Mouse (Mus musculus) common myeloid progenitor, adult 5-6 weeks (primary cell): ENCODE measurements around the gene Me1. TPM values are rescaled to one million over a fixed set of nuclear protein-coding genes. Genes with fewer than 3 reads are reported as not detected.

Source experiments
- ATAC-seq: replicated peaks from 2 replicates; pipeline ENCODE4 v1.8.0; 2016; ENCODE audit warnings: low read depth, mild to moderate bottlenecking, moderate TSS enrichment, inconsistent platforms; ENCODE audit not compliant: poor library complexity, severe bottlenecking
- total RNA-seq: library from RNA; stranded (forward); fragments of 200-1000, 187-1606 nt; gene quantifications from 2 replicates; pipeline ENCODE4 v1.2.3, GENCODE M21; 2017

Me1 gene
- total RNA-seq: 0.14 TPM in 1 of 2 replicates, not detected in the other

DNA sequence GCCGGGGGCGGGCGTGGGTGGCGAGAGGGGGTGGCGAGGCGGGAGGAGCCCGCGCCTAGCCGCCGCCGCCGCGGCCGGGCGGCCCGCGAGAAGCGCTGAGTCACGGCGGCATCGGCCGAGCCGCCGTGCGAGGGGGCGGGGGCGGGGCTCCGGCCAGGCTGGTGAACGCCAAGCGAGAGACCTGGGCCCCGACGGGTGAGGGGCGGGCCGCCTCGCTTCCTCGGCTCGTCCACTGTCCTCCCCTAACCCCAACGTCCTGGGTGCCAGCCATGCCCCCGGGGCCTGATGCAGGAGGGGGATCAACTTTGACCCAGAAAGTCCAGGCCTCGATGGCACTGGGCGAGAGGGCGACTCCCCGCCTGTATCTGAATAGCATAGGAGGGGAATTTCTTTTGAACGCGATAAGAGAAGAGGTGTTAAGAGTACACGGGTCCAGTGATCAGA lies at the start of gene Me1:
Gene Me1, minus strand, starts transcription at position 136 of the 444 bp plus-strand sequence.
- peak; percentile 80 for ATAC-seq

DNA sequence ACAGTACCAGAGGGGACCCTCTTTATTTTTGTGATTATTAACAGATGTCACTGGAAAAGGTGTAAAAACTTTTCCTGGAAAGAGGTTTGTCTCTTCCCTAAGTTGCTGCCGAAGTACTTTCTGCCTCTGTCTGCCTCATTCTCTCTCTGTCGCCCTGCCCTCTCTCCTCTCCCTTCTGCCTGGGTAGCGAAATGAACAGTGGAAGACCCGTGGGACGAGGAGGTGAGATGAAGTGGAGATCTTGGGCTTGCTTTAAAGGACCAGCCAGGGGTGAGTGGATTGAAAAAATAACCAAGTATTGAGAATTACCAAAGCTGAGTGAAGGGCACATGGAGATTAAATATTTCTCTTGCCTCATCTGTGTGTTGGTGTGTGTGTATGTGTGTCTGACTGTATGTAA lies 48.3 kb upstream of the Me1 start:
- ATAC-seq: no peak

DNA sequence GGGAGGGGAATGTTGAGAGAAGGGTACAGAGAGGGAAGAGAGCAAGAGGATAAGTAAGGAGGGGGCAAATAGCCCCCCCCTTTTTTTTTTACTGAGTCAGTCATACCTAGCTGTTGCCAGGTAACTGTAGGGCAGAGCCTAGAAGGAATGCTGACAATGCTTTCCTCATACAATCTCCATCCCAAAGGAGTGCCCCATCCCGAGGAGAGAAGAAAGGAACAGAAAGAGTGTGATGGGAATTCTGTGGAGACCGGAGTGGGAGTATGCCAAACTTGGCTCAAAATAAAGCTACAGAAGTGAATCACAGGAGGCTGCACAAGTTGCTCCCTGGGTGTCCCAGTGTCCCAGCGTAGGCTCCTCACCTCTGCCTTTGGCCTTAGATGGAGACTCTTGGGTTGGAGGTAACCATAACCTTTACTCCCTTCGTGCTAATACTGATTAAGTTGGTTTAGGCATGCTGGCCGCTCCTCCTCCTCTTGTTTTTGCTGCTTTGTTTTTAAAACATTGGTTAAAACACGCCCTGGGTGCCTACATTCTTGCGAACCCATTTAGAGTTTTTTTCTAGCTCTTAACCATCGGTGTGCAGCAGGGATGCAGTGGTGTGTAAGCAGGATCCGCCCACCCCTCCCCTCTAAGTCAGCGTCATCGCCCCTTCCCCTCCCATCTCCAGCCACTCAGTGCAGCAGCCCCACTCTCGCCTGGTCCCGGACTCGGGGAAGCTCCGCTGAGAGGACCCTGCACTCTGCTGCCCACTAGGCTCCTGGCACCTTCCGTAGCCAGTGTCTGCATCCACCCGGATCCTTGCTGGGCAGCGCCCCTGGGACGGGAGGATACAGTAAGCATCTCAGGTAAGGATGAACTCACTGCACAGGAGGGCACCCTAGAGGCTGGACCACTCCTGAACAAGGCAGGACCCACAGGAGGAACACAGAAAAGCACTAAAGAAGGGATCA lies 47.5 kb upstream of the Me1 start, which contains the start of gene Prss35:
Gene Prss35, plus strand, starts transcription at position 691 of the 953 bp plus-strand sequence.
- peak; percentile 34; the same call in 1 of the 2 replicates for ATAC-seq

DNA sequence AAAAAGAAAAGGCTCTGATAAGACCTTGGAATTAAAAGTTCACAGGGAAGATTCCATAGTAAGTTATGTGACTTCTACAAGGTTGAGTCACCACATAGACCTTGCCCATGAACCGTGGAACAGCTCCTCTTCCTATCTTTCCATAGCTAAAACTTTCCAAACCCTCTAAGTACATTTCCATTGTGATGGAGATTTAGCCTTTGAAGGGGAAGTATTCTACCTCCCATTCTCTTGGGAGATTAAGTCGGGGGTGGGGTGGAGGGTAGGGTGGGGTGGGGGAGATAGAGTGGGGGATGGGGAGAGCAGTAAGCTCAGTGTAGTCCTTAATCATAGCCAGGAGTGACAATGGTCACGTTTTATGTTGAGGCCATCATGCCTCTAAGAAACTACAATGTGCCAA lies 44.2 kb upstream of the Me1 start:
- no peak for ATAC-seq

DNA sequence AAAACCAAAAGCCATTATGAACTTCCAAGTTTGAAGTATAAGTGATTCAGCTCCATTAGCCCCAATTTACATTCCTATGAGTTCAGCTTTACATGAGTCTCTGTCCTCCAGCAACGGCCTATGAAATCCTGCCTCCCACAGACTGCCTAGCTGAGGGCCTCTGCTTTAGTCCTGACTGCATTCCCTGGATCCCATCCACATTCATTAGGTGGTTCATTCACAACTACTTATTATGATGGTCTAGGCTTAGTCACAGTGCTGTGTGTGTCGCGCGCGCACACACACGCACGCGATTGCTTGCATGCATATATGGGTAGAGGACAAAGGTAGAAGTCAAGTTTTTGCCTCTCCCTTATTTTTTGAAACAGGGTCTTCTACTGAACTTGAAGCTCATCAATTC lies 43.0 kb upstream of the Me1 start:
- ATAC-seq: no peak

DNA sequence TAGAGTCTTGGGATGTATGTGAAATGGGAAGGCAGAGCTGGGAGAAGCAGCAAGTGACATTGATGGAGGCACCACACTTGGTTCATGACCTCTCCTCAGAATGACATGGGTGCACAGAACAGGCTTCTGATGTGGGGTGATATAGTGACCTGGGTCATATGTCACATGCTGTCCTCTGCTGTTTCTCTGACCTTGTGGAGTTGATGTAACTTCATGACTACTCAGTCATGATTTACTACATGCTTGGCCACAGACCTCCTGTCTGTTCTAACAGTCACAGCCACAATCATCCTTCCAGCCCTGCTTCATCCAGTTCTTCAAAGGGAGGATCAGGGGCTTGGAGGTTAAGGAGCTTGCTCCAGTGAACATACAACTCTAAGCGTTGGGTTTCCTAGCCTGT lies 42.3 kb upstream of the Me1 start:
- ATAC-seq: no peak

DNA sequence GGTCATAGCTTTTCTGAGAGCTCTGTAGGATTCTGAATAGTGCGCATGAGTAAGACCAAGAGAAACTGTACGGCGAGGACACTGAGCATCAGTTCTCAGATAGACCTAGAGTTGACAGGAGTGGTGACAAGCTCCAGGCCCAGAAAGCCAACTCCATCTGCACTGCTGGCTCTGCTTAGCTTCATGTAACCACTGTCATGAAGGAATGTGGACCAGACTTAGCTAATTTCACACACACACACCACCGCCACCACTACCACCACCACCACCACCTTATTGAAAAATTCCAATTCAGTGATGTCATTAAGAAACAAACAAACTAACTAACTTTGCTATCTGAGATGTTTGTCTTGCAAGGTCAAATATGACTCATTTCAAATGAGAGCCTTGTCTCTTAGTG lies 41.2 kb upstream of the Me1 start:
- ATAC-seq: no peak

DNA sequence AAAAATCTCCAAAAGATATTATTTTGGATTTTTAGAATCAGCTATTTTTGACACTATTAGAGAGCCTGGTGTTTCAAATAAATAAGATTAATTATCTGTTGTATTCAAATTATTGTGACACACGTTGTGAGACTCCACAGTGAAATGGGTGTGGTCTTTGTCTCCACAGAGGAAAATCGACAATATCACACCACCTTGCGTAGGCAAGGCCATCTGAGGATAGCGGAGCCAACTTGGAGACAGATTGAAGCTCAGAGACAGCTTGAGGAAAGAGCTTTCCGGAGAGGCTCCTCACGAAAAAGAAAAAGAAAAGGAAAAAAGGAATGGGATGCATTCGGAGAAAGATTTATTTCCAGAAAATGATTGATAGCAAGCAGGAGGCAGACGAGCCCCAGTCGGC lies 39.0 kb upstream of the Me1 start:
- ATAC-seq: no peak

DNA sequence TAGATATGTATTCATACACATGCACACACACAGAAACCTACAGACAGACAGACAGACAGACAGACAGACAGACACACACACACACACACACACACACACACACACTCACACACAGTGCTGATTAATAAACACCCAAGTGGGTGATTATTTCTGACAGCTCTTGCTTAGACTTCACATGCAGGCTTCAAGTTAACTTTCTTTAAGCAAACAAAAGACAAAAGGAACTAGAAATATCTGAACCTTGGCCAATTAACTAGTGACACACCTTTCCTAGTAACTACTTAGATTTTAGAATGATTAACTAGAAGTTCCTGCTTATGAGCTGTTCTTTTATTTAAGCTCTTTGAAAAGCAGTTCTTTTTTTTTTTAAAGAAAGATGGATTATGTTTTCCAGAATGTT lies 38.6 kb upstream of the Me1 start:
- no peak for ATAC-seq

DNA sequence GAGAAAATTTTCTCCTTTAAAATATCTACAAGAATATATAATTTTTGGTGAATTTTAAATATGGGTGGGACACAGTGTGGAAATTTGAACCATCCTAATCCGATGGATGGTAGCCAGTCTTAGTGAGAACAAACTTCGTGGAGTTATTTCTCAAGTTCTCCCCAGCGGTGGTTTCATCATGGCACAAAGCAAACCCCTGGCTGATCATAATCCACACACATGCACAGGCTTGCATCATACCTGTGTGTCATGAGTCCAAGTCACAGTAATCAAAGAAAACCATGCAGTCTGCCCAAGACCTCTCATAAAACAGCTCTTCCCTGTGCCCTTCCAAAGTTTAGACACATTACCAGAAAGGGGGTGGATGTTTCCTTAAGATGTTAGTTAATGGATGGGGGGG lies 34.1 kb upstream of the Me1 start:
- ATAC-seq: no peak

DNA sequence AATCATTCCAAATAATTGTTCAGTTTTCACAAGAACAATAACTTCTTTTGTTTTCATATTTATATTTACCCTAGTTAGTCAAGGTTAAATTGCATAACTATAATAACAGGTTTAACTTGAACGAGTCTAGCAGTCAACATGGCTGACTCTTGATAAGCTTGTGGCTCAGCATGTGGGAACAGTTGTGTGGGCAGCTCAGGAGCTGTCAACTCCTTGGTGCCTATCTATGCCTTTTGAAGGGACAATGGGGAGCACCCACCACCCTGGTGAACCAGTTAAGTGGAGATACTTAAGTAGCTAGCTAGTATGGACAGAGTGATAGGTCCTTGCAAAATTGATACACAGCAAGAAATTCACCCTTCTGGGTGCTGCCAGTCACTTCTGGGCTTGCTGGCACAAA lies 33.3 kb upstream of the Me1 start:
- ATAC-seq: no peak

DNA sequence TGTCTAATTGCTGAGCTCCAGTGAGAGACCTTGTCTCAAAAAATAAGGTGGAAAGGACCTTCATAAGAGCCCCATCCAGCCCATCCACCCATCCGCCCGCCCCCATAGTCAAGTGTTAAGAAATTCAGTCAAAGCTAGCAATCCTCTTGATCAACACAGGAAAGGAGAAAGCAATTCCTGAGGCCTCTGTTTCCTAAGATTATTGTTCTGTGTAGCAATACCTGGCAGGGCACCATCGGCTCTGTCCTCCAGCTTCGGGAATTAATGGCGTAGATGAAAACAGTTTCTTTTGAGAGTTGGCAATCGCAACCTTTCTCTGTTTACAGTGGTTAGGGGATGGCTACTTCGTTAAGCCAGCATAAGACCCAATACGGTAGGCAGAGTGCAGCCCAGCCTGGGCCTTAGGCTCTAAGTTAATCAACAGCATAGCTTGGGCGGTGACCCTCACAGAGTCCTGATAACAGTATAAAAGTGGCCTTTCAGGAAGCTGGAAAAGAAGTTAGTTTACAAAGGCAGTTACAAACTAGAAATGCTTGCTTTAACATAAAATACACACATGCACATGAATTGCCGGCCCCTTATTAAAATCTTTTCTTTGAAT lies 32.6 kb upstream of the Me1 start:
- ATAC-seq: no peak

DNA sequence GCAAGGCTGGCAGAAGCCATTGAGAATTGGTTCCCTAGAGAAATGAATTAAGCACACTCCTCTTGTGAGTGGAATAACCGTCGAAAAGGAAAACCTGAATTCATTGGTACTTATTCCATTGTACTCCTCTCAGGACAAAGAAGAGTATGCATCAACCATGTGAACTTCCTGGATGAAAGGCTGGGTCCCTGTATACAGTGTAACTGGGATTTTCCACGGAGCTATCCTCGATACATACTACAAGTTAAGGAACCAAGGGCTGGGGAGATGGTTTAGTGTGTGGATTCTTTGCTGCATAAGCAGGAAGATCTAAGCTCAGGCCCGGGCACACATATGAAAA lies 30.6 kb upstream of the Me1 start:
- no peak for ATAC-seq

DNA sequence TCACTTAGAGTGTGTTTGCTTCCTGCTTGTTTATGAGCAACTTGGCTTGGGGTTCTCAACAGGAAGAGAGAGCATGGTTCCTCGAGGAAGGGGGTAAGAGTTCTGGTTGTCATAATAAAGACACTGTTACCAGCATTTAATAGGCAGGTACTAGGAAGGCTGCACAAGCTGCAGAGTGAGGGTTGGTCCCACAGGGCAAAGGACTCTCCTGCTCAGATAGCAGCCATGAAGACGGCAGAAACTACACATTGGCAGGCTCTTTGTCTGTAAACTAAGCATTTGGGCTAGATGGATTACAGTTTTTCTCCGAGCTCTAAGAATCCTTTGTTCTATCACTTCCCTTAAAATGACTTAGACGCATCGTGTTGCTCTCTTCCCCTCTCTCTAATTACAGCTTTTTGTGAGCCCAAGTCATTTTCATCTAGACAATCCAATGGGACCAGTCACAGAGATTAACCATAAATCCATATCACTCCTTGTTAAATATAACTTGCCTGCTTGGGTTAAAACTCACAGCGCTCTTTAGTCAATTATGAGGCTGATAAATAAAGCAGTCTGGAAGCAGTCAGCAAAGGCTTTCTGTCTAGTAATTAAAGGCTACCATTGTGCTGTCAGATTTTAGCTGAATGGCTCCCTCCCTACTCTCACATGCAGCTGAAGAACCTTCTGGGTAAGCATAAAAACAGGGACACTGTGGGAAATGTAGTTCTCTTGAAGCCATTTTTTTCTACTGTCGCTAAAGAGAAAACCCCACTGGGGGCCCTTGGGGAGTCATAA lies 30.0 kb upstream of the Me1 start:
- ATAC-seq: no peak

DNA sequence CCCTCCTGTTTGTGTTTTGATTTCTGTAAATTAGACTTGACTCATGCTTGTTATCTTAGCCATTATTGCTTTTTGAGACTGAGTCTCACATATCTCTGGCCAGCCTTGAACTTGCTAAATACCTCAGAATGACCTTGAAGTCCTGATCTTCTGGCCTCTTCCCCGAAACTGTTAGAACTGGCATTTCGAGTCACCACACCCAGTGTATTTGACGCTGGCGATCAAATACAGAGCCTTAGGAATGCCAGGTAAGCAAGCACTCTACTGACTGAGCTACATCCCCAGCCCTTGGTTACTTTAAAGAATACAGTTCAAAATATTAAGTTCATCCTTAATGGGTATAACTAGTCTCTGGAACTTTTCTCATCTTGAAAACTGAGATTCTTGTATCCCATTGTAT lies 29.3 kb upstream of the Me1 start:
- ATAC-seq: no peak

DNA sequence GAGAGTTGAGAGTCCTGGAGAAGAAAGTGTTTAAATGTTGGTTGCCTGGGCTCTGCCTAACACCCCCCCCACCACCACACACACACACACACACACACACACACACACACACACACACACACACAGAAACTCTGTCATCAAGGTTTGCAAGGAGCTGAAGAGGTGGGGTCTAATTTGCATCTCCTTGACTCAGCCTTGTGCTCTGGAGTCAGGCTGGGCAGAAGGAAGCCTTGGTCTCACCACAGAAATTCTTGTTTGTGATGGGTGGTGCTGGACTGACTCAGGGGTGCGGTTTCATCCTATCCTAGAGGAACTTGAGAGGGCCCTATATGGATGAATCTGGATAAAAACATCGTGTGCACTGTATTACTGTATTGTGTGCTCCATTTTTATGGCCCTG lies 25.0 kb upstream of the Me1 start:
- no peak for ATAC-seq

DNA sequence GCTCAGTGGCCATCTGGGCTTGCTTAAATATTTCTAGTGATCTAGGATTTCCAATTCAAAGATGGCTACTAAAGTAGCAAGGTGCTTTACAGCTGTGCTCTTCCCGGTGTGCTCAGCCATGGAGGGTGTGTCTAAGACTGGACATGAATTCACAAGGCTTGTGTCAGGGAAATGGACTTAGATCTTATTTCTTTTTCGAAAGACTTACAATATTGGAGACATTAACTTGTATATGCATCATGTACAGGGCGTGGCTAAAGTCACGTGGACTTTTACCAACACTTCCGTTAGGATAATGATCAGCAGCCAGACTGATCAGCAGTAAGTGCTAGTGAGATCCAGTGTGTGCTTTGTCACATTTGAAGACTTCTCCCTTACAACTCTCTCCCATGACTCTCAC lies 24.5 kb upstream of the Me1 start:
- ATAC-seq: no peak

DNA sequence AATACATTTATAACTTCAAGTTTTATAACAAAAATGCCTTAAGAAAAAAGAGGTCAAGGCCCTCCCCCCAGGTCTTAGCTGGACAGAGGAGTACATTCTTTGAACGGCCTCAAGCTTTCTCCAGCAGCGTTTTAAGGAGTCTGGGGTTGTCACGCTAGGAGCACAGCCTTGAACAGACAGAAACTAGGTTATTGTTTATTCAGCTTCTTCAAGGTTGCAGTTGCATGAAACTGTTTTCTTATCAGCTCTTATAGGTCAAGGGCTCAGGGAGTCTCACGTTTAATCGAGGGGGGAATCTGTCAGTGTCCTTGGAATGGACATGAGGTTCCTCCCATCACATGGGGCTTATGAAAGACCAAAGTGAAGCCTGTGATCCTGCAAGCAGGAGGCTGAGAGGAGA lies 21.4 kb upstream of the Me1 start:
- no peak for ATAC-seq

DNA sequence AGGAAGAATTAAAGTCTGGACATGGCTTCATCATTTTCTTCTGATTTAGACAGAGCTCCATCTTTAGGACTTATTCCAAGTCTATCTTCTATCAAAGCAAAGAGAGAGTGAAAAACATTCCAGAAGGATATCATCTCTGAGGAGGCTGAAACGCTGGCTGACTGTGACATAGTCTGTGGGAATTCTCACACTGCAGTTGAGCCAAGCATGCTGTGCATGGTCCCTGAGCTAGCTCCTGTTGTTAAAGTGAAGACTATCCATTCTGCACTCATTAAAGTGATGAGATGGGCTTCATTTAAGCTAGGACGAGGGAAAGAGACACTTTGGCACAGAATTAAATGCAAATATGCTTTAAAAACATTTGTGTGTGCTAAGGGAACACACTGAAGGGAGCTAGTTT lies 20.8 kb upstream of the Me1 start:
- ATAC-seq: no peak

DNA sequence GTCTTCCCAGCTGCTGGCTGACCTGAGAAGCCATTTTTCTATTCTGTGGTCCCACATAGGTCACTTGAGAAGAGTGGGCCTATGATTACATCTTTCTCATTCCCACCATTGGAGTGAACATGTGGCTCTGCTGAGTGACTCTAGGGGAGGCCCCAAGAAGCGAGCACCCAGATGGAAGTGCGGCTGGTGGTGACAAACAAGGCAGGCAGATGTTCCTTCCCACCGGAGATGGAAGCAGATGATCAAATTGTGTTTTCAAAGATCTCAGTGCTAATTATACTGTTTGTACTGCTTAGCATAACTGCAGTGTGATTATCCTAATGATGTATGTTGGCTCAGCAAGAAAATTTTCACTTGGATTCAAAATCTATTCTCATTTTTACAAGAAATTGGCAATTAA lies 18.3 kb upstream of the Me1 start:
- no peak for ATAC-seq

DNA sequence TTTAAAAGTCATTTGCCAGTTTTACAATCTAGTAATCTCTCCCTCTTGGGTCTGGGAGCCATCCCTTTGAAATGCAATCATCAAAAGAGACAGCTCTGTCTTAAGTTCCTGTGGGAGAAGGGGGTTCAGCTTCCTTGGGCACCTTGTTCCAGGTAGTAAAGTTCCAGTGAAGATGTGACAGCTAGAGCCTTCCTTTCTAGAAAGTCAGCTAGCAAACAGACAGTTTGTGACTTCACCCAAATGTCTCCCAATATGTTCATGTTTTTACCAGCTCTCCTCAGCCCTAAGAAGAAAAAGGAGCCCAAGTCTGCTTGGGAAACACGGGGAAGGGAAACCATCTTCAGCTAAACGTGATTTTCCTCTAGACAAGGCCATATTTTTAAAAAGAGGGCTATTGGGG lies 16.9 kb upstream of the Me1 start:
- ATAC-seq: no peak
